Mouse (Mus musculus) kidney, postnatal 25 days (tissue): Measurements from ENCODE around the gene Hivep2.

Experiments used
- DNase-seq, 2 experiments: peaks; one replicate each; pipeline ENCODE4 v3.0.0; 2021; ENCODE audit warnings: mixed read lengths in 2 of 2

Gene Hivep2

DNA sequence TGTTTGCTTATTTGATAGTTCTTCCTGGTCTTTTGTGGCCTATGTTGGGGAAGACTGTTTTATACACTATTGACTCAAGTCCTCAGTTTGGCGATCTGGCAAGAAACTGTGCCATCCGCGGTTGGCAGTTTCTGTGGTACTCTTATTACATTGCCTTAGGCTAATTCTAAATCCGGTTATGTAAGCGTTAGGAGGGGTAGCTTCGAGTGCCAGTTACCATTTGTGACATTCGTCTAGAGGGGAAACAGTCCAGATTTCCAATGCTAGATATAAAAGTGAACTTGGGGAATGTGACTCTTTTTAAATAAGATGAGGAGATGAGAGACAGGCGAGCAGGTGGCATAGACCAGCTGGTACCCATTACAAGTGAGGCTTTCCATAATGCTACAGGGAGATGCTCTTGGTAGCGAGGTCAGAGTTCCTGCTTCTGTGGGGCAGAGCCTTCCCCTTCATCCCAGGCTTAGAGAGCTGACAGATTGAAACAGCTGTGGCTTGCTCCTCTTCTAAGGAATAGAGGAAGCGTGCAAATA is 83.1 kb downstream of the Hivep2 start:
- no peak for DNase-seq

DNA sequence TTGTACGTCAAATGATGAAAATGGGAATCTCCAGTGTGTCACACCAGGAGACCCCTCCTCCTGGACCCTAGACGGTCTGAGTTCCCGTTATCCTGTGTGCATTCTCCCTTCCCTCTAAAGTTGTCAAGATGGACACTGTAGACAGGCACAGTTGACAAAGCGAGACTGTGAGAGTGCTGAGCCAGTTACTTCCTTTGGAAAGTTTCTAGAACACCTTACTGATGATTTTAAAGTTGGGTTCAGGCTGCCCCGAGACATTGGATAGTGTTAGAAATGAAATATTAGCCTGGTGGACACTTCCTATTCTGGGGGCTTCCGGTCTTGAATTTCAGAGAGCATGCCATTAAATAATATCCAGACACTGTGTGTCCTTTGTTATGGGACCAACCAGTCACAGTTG is 83.8 kb downstream of the Hivep2 start:
- DNase-seq = no peak

DNA sequence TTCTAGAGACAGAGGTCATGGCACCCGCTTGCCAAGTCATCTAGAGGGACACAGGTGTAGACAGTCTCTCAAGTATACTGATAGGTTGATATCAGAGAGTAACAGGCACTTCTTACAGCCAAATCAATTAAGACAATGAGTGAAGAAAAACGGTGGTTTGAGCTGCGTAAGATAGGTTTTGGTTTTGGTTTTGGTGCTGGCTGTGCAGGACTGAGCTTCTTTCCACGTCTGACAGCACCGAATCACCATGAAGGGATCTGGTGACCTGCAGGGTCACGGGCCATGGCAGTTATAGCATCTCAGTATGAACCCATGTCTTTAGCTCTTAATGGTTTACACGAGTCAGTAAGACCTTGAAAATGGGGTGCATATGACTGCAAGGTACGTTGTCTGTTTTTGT is 84.7 kb downstream of the Hivep2 start:
- no peak for DNase-seq

GRCm38 (mm10) chr10:14052109-14052689 is 86.3 kb downstream of the Hivep2 start:
- no peak for DNase-seq

DNA sequence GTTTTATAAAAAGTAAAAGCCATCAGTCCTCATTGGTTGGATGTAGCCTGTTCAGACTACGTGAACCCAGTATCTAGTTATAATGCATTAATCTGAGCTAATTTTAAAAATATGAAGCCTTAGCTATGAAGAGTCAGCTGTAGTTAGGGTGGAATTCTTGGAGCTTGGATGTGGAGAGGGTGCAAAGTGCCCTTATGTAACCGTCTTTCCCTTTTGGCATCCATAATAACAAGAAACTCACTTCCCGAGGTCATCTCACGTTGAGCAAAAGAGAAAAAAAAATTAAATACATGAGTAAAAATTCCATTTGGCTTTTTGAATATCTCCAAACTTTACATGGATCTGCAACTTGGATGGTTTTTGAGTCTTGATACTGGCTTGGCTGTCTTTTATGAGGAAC is 89.0 kb downstream of the Hivep2 start:
- DNase-seq = no peak

DNA sequence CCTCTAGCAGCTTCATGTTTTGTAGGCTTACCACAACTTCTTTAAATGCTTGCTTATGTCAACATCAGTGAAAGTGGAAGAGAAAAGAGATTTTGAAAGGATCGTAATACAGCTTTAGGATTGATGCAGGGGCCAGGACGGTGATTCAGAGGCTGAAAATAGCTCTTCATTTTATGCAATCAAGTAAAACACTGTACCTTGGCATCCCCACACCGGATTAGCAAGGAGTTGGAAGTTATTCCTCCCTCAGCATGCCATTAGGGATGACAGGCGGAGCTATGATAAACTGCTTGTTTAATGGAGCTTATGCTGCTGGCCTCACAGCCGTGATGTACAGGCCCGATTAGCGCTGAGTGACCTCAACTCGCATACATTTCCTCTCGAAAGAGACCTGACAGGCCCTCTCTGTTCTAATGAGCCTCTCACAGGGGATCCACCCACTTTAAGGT is 89.7 kb downstream of the Hivep2 start:
- DNase-seq = peak in 1 of 2 experiments; percentile 55

DNA sequence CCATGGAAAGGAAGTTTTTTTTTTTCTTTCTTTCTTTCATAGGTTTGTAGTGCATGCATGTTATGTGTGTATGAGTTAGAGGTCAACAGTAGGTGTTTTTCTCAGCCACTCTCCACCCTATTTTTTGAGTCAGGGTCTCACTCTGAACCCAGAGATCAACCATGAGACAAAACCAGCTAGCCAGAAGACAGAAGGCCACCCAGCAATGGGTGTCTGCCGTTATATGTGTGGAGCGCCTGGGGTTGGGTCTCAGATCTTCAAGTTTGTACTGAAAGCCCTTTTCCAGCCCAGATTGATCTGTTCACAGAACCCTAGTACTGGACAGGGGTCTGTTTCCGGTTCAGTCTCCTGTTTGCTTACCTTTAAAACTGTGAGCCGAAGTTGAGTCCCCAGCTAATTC is 90.2 kb downstream of the Hivep2 start:
- no peak for DNase-seq

DNA sequence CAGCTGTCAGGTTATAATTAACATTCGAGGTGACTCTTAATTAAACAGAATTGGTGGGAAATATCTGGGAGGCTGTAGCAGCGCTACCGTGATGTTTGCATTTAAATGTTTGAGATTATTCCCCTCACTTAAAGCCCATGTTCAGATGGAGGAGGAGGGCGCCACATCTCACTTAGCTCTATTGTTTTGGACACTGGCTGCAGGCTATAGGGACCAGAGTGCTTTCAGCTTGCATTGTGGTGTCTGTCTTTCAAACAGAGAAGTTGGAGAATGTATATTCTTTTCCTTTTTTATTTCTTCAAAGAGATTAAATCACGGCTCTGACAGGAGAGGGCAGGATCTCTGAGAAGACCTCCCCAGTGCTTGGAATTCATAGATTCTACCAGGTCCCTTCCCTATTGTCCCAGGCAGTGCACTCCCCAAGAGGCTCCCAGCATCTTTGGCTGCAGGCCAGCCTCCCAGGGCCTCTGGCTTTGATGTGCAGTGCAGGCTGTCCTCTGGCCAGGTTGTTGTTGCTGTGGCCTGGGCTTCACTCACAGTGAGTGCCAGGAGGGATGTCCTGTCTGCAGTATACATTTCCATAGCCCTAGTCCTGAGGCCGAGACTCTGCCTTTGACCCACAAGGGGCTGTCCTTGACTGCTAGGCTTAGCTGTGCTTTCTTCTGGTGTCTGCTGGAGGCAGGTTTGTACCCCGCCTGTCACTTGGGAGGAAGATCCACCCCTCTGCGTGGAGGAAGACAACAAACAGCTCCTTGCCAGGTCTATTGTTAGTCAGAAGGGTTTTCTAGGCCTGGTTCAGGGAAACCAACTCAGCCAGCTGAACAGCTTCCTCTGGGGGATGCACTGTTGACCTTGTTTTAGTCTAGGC is 90.9 kb downstream of the Hivep2 start:
- DNase-seq = peak; percentile 80 to 90

DNA sequence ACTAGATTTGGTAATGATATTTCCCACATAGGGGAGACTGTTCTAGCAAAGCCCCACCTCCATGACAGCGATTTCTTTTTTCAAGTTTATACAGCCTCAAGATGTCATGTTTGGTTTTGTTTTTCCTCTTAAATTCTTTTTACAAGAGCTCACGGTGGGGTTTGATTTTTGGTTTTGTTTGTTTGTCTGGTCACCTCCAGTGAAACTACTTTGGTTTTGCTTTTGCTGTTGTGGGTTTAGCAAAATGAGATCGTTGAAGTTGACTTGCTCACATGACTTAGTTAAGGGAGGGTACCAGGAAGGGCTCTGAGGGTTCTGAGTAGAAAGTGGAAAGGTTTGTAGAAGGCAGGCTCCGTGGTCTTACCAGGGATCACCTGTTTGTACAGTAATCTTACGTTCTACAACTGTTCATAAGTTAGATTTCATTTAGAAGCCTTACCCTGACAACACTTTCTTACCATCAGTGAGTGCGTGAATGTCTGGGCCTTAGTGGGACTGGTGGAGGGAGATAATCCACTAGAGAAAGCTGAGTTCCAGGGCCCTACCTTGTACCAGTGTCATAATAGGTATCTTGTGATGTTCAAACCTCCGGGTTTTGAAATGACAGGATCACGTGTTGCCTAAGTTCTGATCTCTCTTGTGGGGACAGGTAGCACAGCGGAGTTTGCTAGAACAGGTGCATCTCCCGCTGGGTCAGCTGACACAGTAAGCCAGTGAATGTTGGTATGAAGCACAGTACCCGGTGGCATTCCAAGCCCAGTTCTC is 92.1 kb downstream of the Hivep2 start:
- no peak for DNase-seq

DNA sequence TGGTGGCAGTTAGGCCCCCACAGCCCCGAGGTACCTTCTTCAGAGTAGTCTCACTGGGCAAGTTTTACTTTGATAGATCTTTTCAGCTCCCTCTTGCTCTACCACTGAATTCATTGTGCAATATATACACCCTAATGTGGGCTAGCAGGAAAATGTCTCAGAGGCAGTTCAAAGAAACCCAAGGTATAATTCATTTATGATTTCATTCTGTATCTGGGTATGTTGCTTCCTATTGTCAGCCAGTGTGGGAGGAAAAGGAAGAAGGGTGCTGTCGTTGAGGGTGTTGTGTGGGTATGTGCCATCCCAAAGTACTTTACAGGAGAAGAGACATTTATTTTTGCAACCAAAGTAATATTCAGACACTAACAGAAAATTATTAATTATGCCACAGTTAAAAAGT is 92.9 kb downstream of the Hivep2 start:
- no peak for DNase-seq

GRCm38 (mm10) chr10:14059581-14059980 is 93.7 kb downstream of the Hivep2 start:
- no peak for DNase-seq

DNA sequence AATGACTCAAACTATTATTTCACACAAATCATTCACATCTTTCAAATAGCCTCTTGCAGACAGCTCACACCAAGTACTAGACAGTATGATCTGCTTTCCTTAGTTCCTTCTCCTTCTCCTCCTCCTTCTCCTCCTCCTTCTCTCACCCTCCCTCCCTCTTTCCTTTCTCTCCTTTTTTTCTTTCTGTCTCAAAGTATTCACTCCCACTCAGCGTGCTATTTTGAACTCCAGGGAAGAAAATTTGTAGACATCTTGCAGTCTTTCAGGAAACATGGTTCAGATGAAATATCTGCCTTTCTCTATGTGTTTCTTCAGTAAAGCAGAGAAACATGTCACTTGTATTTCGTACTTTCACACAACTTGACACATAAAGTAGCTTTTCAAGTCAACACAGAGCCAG is 94.4 kb downstream of the Hivep2 start:
- no peak for DNase-seq

- DNase-seq = no peak
Observed at GRCm38 (mm10) chr10:14063226-14063625, 97.4 kb downstream of the Hivep2 start.

GRCm38 (mm10) chr10:14064759-14065395 is 99.0 kb downstream of the Hivep2 start:
- no peak for DNase-seq

DNA sequence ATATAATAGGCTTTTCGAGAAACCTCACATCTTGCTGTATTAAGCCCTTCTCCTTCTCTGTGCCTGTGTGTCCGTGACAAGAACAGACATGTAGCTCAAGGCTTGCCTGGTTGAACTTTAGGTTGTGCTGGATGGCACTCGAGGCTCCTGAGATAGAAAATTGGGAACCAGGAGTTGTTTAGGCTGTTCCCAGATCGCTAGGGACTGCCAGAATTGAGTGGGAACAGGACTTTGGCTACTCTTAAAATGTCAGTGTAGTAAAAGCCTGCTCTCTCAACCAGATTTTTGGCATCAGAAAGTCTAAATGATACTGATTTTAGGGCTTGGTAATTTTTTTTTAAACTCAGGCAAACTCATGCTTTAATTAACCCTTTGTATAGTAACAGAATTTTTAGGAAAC is 101.9 kb downstream of the Hivep2 start:
- DNase-seq = no peak

- no peak for DNase-seq
Observed at GRCm38 (mm10) chr10:14070498-14071079, 104.7 kb downstream of the Hivep2 start.

DNA sequence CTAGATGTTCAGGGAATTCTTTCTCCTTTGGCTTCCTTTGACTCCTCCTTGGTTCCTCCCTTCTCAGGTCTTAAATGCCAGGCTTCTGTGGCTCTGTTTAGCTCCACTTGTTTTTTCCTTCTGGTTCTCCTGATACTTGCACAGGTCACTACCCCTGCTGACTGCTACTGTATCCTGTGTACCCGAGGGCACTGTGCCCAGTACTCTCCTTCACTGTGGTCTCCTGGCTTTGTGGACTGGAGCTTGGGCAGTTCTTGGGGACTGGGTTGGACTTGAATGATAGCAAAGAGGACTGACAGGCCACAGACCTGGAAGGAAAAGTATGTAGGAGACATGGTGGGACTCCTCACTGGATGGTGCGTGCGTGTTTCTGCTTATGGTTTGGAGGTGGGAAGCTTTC is 106.6 kb downstream of the Hivep2 start:
- DNase-seq = no peak

DNA sequence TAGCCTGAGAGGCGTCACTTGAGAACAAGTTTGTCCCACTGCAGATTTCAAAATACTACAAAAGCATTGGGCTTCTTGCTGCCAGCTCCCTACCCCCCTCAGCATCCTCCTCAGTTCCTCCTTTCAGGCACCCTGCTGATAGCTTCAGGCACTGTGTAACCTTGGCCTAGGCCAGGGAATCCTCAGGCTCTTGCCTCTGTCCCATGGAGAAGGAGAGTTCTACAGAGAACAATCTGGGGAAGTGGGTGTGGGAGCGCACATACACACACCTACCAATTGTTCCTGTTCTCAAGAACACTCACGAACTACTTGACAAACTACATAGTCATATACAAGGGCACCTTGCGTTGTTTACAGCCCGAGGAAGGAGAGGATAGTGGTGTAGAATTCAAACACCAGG is 109.9 kb downstream of the Hivep2 start:
- DNase-seq = no peak

GRCm38 (mm10) chr10:14076880-14077279 is 111.0 kb downstream of the Hivep2 start:
- no peak for DNase-seq

DNA sequence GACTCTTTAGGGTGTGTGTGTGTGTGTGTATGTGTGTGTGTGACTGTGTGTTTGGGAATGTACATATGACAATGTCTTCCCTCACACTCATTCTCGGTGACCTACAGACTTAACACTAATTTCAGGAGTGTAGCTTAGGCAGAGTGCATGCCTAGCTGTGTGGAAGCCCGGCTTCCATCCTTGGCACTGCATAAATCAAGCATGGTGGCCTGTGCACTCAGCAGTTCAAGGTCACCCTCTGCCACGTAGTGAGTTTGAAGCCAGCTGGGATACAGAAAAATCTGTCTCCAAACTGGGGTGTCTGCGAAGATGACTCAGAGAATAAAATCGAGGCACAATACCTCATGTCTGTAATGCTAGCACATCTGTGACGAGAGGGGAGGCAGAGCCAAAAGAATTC is 115.0 kb downstream of the Hivep2 start:
- DNase-seq = no peak

DNA sequence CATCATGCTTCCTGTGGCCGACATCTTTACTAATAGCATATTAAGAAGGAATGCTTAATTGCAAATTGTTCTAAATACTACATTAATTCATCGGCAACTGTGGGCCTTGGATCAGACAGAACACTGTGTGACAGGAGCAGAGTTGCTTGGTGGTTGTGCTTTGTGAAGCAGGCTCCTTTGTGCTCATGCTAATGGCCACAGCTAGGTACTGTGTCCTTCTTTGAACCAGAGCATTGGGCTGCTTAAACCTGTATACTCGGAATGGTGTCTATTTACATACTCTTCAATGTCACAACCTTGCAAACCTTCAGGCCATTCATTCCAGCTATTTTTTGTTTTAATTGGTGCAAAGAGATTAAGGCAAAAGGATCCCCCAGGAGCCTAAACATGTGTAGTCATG is 115.9 kb downstream of the Hivep2 start:
- DNase-seq = no peak

GRCm38 (mm10) chr10:14082275-14082674 is 116.4 kb downstream of the Hivep2 start:
- DNase-seq = no peak
